Comparison of ENCODE assay signal across 8 mouse cellular contexts in genomic region chr17:28204052-28204720, GRCm38 (mm10). TPM values are rescaled to one million over a fixed set of nuclear protein-coding genes. Genes with fewer than 3 reads are reported as not detected.
DNase-seq lines count a peak whose midpoint lies in the region; ATAC-seq and TF ChIP-seq lines count a peak whose summit lies in the region.

No protein-coding gene starts in this region.

- peak; percentile 92 for TF ChIP-seq CTCF in G1E (IDR thresholded peaks at IDR 0.05; ENCODE audit: low read depth, low read length)
- TF ChIP-seq CTCF in lung, adult 2 months (IDR thresholded peaks at IDR 0.05; ENCODE audit: insufficient read depth, low read length) = peak; percentile 87

- no peak overlapping the region for H3K4me3 ChIP-seq in kidney, embryonic 16.5 days (ENCODE audit: low read length)
- peak overlapping the region; percentile 13; the same call in 1 of the 2 replicates for H3K4me3 ChIP-seq in G1E (ENCODE audit: low read depth, low read length)
- H3K4me3 ChIP-seq in forebrain, embryonic 16.5 days (replicated peaks; ENCODE audit: low read length) = no peak overlapping the region
- H3K4me3 ChIP-seq in lung, adult 2 months (replicated peaks; ENCODE audit: extremely low read depth, low read depth, low read length) = no peak overlapping the region

- WGBS in kidney, embryonic 16.5 days = 42% methylated on average over 14 of the region's 14 CpGs
- 40% methylated on average over 14 of the region's 14 CpGs for whole genome bisulfite sequencing in forebrain, embryonic 16.5 days
- 47% methylated on average over 14 of the region's 14 CpGs for WGBS in lung, adult 2 months

- no peak for TF ChIP-seq POLR2A in lung, adult 2 months (IDR thresholded peaks at IDR 0.05; ENCODE audit: borderline replicate concordance, extremely low read depth, low read depth, low read length)

- H3K9me3 ChIP-seq in kidney, embryonic 16.5 days (ENCODE audit: low read length) = no peaks in the 10 kb centered on the region
- no peaks in the 10 kb centered on the region for H3K9me3 ChIP-seq in G1E (replicated peaks)
- no peaks in the 10 kb centered on the region for H3K9me3 ChIP-seq in forebrain, embryonic 16.5 days (ENCODE audit: control insufficient read depth, low read length)

- H3K4me1 ChIP-seq in kidney, embryonic 16.5 days (ENCODE audit: insufficient read depth, low read length) = peaks cover 24% of the 10 kb centered on the region
- peaks cover 49% of the 10 kb centered on the region for H3K4me1 ChIP-seq in G1E (ENCODE audit: insufficient read depth, low read depth, low read length)
- no peaks in the 10 kb centered on the region for H3K4me1 ChIP-seq in forebrain, embryonic 16.5 days (replicated peaks; ENCODE audit: control insufficient read depth, insufficient read depth, low read length)
- H3K4me1 ChIP-seq in lung, adult 2 months (ENCODE audit: control insufficient read depth, insufficient read depth, low read length) = peaks cover 8% of the 10 kb centered on the region; the same call in 1 of the 2 replicates

- no peaks in the 10 kb centered on the region for H3K27me3 ChIP-seq in kidney, embryonic 16.5 days (ENCODE audit: insufficient read depth, low read length)
- no peaks in the 10 kb centered on the region for H3K27me3 ChIP-seq in G1E (ENCODE audit: insufficient read depth, low read length)
- H3K27me3 ChIP-seq in forebrain, embryonic 16.5 days (replicated peaks; ENCODE audit: control insufficient read depth, insufficient read depth, low read length) = no peaks in the 10 kb centered on the region

- DNase-seq in kidney, adult 9 months = peak; percentile 40
- peak; percentile 53 for DNase-seq in G1E (ENCODE audit: low spot score)
- peak; percentile 54 for DNase-seq in c-Kit-negative CD71-positive TER-119-positive erythroid progenitor cells, embryonic 14.5 days (ENCODE audit: low read depth, low spot score)
- DNase-seq in lung, adult 2 months = peak; percentile 47
- peak; percentile 47 for DNase-seq in right cerebral cortex, postnatal 14 days

- no peak overlapping the region for H3K9ac ChIP-seq in kidney, embryonic 16.5 days (replicated peaks; ENCODE audit: low read length)
- H3K9ac ChIP-seq in forebrain, embryonic 16.5 days (replicated peaks; ENCODE audit: low read depth, low read length) = no peak overlapping the region

- no peak for ATAC-seq in kidney, embryonic 16.5 days (ENCODE audit: low FRiP score, low TSS enrichment)
- ATAC-seq in G1E (ENCODE audit: extremely low read depth, insufficient number of reproducible peaks, low FRiP score, poor library complexity, severe bottlenecking) = no peak
- ATAC-seq in forebrain, embryonic 16.5 days = 0 out of 2 replicates have a peak, but pooled peaks have one; percentile 28
- no peak for ATAC-seq in activated CD4-positive, CD25-positive, alpha-beta regulatory T cell, adult 4 months

- H3K4me2 ChIP-seq in kidney, embryonic 16.5 days (replicated peaks; ENCODE audit: low read depth, low read length) = no peak overlapping the region
- no peak overlapping the region for H3K4me2 ChIP-seq in forebrain, embryonic 16.5 days (ENCODE audit: low read length)

- H3K27ac ChIP-seq in kidney, embryonic 16.5 days (ENCODE audit: low read length) = no peak overlapping the region
- no peak overlapping the region for H3K27ac ChIP-seq in forebrain, embryonic 16.5 days (ENCODE audit: low read length)

- peaks cover 39% of the 10 kb centered on the region for H3K36me3 ChIP-seq in kidney, embryonic 16.5 days (ENCODE audit: insufficient read depth, low read length)
- H3K36me3 ChIP-seq in G1E (replicated peaks) = peaks cover 70% of the 10 kb centered on the region
- H3K36me3 ChIP-seq in forebrain, embryonic 16.5 days (ENCODE audit: control insufficient read depth, insufficient read depth) = peaks cover 9% of the 10 kb centered on the region; the same call in 1 of the 2 replicates

RNA-seq across cellular contexts. Expression of gene Def6, which starts 3.4 kb away (rescaled TPM):
- polyA plus RNA-seq in kidney, embryonic 16.5 days (2015; fragmentation: Nextera tagmentation; extraction: Ambion mirVana) = 7.2 and 7.4 TPM in 2 replicates
- 38.5 and 58.4 TPM in 2 replicates for total RNA-seq in G1E (2014; fragmentation: Nextera tagmentation)
- total RNA-seq in G1E (2017) = 92.8 and 113 TPM in 2 replicates
- 308 and 346 TPM in 2 replicates for polyA plus RNA-seq in G1E (2012)
- 4.5 and 4.6 TPM in 2 replicates for polyA plus RNA-seq in forebrain, embryonic 16.5 days (2015; fragmentation: Nextera tagmentation; extraction: Ambion mirVana)
- 15.2 and 22.0 TPM in 2 replicates for polyA plus RNA-seq in lung, adult 2 months (2012; rRNA removed)
- 10 to 100 TPM; 36.2 to 43.1 TPM for polyA plus RNA-seq in activated CD4-positive, CD25-positive, alpha-beta regulatory T cell, adult 4 months (2017; shearing (Covaris generic))

RNA-seq across cellular contexts. Expression of gene Zfp523, which starts 27.3 kb away (rescaled TPM):
- 38.2 and 40.4 TPM in 2 replicates for polyA plus RNA-seq in kidney, embryonic 16.5 days (2015; fragmentation: Nextera tagmentation; extraction: Ambion mirVana)
- 18.2 and 20.8 TPM in 2 replicates for total RNA-seq in G1E (2014; fragmentation: Nextera tagmentation)
- total RNA-seq in G1E (2017) = 11.9 and 15.7 TPM in 2 replicates
- polyA plus RNA-seq in G1E (2012) = 39.9 and 48.5 TPM in 2 replicates
- 34.4 and 40.3 TPM in 2 replicates for polyA plus RNA-seq in forebrain, embryonic 16.5 days (2015; fragmentation: Nextera tagmentation; extraction: Ambion mirVana)
- polyA plus RNA-seq in lung, adult 2 months (2012; rRNA removed) = 69.0 and 75.8 TPM in 2 replicates
- 1 to 10 TPM; 4.2 to 5.1 TPM for polyA plus RNA-seq in activated CD4-positive, CD25-positive, alpha-beta regulatory T cell, adult 4 months (2017; shearing (Covaris generic))

RNA-seq across cellular contexts. Expression of gene Ppard, which starts 28.3 kb away (rescaled TPM):
- 2.1 and 2.2 TPM in 2 replicates for polyA plus RNA-seq in kidney, embryonic 16.5 days (2015; fragmentation: Nextera tagmentation; extraction: Ambion mirVana)
- total RNA-seq in G1E (2014; fragmentation: Nextera tagmentation) = 19.1 and 23.4 TPM in 2 replicates
- 2.6 and 3.0 TPM in 2 replicates for total RNA-seq in G1E (2017)
- polyA plus RNA-seq in G1E (2012) = 17.8 and 17.9 TPM in 2 replicates
- polyA plus RNA-seq in forebrain, embryonic 16.5 days (2015; fragmentation: Nextera tagmentation; extraction: Ambion mirVana) = 1.2 and 1.3 TPM in 2 replicates
- polyA plus RNA-seq in lung, adult 2 months (2012; rRNA removed) = 33.3 and 41.7 TPM in 2 replicates
- 1 to 10 TPM; 1.7 to 1.9 TPM for polyA plus RNA-seq in activated CD4-positive, CD25-positive, alpha-beta regulatory T cell, adult 4 months (2017; shearing (Covaris generic))
